Mouse (Mus musculus): ENCODE measurements around the gene Wdr17. TPM values are rescaled to one million over a fixed set of nuclear protein-coding genes. Genes with fewer than 3 reads are reported as not detected.

Wdr17 gene
- polyA plus RNA-seq, 1 experiment from 2014 or later = 4.0 TPM

- Histone ChIP-seq H3K27me3 (ENCODE audit: insufficient read depth, poor library complexity, severe bottlenecking) (no peaks in the 10 kb centered on the region), H3K4me1 (replicated peaks) (no peaks in the 10 kb centered on the region), H3K36me3 (no peaks in the 10 kb centered on the region), H3K27ac (no peak overlapping the region), H3K9me3 (no peaks in the 10 kb centered on the region), H3K4me3 (no peak overlapping the region)
- no peak for DNase-seq (ENCODE audit: low spot score)
- WGBS = 78% methylated on average over 4 of the region's 4 CpGs
Observed at GRCm38 (mm10) chr8:54864038-54864760, 22.8 kb downstream of the Wdr17 start.

GRCm38 (mm10) chr8:54836029-54836959, 50.7 kb downstream of the Wdr17 start:
- H3K36me3 ChIP-seq = no peaks in the 10 kb centered on the region
- no peaks in the 10 kb centered on the region for H3K9me3 ChIP-seq
- H3K4me1 ChIP-seq (replicated peaks) = no peaks in the 10 kb centered on the region
- no peaks in the 10 kb centered on the region for H3K27me3 ChIP-seq (ENCODE audit: insufficient read depth, poor library complexity, severe bottlenecking)
- no peak overlapping the region for H3K4me3 ChIP-seq
- 92% methylated on average over 5 of the region's 5 CpGs for WGBS
- no peak overlapping the region for H3K27ac ChIP-seq
- no peak for DNase-seq (ENCODE audit: low spot score)

DNA sequence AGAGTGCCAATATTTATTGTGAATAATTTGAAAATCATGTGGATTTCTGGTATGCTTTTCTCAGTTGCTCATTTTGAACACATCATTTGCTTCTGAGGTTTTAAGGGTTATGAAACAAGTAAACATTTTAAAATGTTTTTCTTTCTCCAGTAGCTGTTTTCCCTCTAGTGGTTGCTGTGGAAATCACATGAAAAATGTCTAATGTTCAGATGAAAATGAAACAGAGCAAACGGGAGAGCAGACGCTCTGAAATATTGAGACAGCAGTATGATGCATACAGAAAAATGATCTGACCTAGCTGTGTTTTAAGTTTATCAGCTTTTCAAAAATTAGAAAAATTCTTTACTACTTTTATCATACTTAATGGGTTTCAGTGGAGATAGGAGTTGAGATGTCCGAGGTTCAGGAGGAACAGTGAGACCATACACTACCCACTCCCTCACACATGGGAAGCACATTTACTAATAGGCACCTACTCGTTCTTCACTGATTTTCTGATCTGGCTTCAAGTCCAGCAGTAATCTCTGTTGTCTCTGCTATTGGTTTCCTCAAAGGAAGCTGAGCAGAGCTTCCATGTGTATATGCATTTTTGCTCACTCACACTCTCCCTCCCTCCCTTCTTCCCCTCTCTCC, 57.1 kb downstream of the Wdr17 start:
- DNase-seq (ENCODE audit: low spot score) = no peak
- H3K4me1 ChIP-seq (replicated peaks) = no peaks in the 10 kb centered on the region
- H3K27ac ChIP-seq = no peak overlapping the region
- H3K9me3 ChIP-seq = no peaks in the 10 kb centered on the region
- no peaks in the 10 kb centered on the region for H3K27me3 ChIP-seq (ENCODE audit: insufficient read depth, poor library complexity, severe bottlenecking)
- H3K4me3 ChIP-seq = no peak overlapping the region
- no peaks in the 10 kb centered on the region for H3K36me3 ChIP-seq
- WGBS = 75% methylated on average over 4 of the region's 4 CpGs

GRCm38 (mm10) chr8:54827974-54828373, 59.0 kb downstream of the Wdr17 start:
- no peaks in the 10 kb centered on the region for H3K9me3 ChIP-seq
- no peak overlapping the region for H3K4me3 ChIP-seq
- no peaks in the 10 kb centered on the region for H3K27me3 ChIP-seq (ENCODE audit: insufficient read depth, poor library complexity, severe bottlenecking)
- no peaks in the 10 kb centered on the region for H3K4me1 ChIP-seq (replicated peaks)
- no peak overlapping the region for H3K27ac ChIP-seq
- no peaks in the 10 kb centered on the region for H3K36me3 ChIP-seq
- 96% methylated on average over 2 of the region's 2 CpGs for WGBS
- DNase-seq (ENCODE audit: low spot score) = no peak

- Histone ChIP-seq H3K9me3 (no peaks in the 10 kb centered on the region), H3K36me3 (no peaks in the 10 kb centered on the region), H3K4me3 (no peak overlapping the region), H3K27ac (no peak overlapping the region), H3K27me3 (ENCODE audit: insufficient read depth, poor library complexity, severe bottlenecking) (no peaks in the 10 kb centered on the region), H3K4me1 (replicated peaks) (no peaks in the 10 kb centered on the region)
- WGBS = 90% methylated on average over 5 of the region's 5 CpGs
- DNase-seq (ENCODE audit: low spot score) = no peak
Observed at GRCm38 (mm10) chr8:54822956-54823355, 64.0 kb downstream of the Wdr17 start.

GRCm38 (mm10) chr8:54818651-54819050, 68.3 kb downstream of the Wdr17 start:
- Histone ChIP-seq H3K4me1 (replicated peaks) (no peaks in the 10 kb centered on the region), H3K9me3 (peaks cover 11% of the 10 kb centered on the region; the same call in 1 of the 2 replicates), H3K27ac (no peak overlapping the region), H3K36me3 (no peaks in the 10 kb centered on the region), H3K4me3 (no peak overlapping the region), H3K27me3 (ENCODE audit: insufficient read depth, poor library complexity, severe bottlenecking) (no peaks in the 10 kb centered on the region)
- no peak for DNase-seq (ENCODE audit: low spot score)

- H3K36me3 ChIP-seq = no peaks in the 10 kb centered on the region
- no peaks in the 10 kb centered on the region for H3K27me3 ChIP-seq (ENCODE audit: insufficient read depth, poor library complexity, severe bottlenecking)
- H3K4me1 ChIP-seq (replicated peaks) = no peaks in the 10 kb centered on the region
- H3K27ac ChIP-seq = no peak overlapping the region
- H3K9me3 ChIP-seq = no peaks in the 10 kb centered on the region
- DNase-seq (ENCODE audit: low spot score) = no peak
- 75% methylated on average over 6 of the region's 6 CpGs for WGBS
- H3K4me3 ChIP-seq = no peak overlapping the region
Observed at GRCm38 (mm10) chr8:54808217-54808616, 78.8 kb downstream of the Wdr17 start.

DNA sequence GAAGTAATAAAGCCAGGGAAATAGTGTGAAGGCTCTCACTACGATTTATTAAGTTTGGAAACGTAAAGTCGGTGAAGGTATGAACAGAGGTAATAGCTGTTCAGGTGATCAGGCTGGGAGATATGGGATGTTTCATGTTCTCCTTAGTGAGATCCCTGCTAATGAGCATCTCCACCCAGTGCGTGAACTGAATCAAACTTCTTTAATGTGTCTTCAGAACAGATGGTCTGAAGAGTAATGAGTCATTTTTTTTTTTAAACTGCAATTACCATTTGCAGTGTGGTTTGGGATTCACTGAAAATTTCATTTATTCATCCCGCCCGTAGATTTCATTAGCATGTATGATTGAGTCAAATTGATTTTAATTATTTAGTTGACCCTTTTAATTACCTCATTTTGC, 80.8 kb downstream of the Wdr17 start:
- Histone ChIP-seq H3K4me1 (replicated peaks) (no peaks in the 10 kb centered on the region), H3K4me3 (no peak overlapping the region), H3K27me3 (ENCODE audit: insufficient read depth, poor library complexity, severe bottlenecking) (no peaks in the 10 kb centered on the region), H3K36me3 (no peaks in the 10 kb centered on the region), H3K9me3 (no peaks in the 10 kb centered on the region), H3K27ac (no peak overlapping the region)
- WGBS = 92% methylated on average over 6 of the region's 6 CpGs
- DNase-seq (ENCODE audit: low spot score) = no peak

GRCm38 (mm10) chr8:54792699-54793061, 94.3 kb downstream of the Wdr17 start:
- WGBS = 85% methylated on average over 2 of the region's 2 CpGs
- DNase-seq (ENCODE audit: low spot score) = no peak
- no peak overlapping the region for H3K27ac ChIP-seq
- no peaks in the 10 kb centered on the region for H3K9me3 ChIP-seq
- no peaks in the 10 kb centered on the region for H3K4me1 ChIP-seq (replicated peaks)
- no peak overlapping the region for H3K4me3 ChIP-seq
- no peaks in the 10 kb centered on the region for H3K36me3 ChIP-seq
- no peaks in the 10 kb centered on the region for H3K27me3 ChIP-seq (ENCODE audit: insufficient read depth, poor library complexity, severe bottlenecking)

DNA sequence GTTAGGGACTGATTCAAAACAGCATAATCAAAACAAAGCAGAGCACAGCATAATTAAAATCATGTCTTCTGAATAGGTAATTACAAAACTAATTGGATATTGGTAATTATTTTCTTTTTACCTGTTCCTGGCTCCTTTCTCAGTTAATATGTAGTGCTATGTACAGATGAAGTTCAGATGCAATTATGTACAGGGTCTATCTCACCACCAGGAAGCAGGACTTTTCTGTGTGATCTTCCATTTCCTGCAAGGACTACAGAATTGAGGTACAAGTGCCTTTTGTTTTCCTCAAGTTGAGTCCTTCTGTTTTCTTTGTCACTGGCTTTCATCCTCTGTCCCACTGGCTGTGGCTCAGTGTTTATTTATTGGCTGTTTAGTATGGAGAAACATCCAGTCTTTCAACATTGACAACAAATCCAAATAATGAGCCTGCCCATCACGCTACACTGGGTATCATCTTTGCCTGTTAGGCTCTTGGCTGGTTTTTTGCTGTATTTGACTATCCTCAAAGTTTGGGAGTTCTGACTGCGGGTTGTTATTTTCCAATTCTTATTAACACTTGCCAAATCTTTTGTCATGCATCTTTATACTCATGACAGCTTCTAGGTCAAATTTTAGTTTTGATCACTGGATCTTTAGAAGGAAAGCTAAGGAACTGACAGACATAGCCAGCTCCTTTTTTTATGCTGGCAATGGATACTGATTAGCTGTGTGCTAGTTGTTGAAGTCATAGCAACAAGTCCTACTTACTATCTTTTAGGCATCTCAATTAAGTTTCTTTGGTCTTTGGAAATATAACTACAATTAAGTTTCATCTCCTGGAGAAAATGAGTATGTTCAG, 94.9 kb downstream of the Wdr17 start:
- H3K4me1 ChIP-seq (replicated peaks) = no peaks in the 10 kb centered on the region
- no peaks in the 10 kb centered on the region for H3K9me3 ChIP-seq
- H3K27me3 ChIP-seq (ENCODE audit: insufficient read depth, poor library complexity, severe bottlenecking) = no peaks in the 10 kb centered on the region
- WGBS = 64% methylated on average over 2 of the region's 2 CpGs
- no peak for DNase-seq (ENCODE audit: low spot score)
- no peak overlapping the region for H3K27ac ChIP-seq
- H3K36me3 ChIP-seq = no peaks in the 10 kb centered on the region
- no peak overlapping the region for H3K4me3 ChIP-seq

DNA sequence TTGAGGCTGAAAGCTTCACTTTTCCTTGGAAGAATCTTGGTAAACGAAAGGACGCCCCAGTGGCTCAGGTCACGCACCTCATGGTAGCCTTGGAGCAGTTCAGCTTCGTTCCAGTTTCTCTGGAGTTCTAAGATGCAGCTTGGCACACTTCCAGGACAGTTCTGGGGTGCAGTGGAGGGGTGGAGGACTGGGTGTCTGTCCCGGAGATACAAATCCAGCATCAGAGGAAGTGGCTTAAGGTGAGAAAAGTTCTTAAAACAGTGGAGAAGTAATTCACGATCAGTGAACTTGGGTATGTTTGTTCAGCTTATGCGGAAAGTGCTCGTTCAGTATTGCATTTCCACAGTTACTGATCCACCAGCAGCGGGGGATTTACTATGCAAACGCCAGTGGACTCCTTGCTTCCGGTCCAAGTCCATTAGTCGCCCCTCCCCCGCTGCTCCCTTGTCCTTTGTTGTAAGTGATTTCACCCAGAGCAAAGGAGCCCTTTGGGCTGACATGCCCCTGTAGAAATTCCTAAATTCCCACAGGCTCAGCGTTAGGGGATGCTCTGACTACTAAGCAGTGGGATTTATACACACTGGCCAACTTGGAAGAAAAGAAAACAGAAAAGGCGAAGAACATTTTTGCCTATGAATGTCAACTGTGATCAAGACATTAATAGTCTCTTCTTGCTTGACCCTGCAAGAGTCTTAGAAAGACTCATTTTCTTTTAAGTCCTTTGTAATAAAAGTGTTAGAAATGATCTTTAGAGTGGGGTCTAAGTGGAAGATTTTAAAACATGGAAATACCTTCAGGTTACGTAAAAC, 106.6 kb downstream of the Wdr17 start:
- Histone ChIP-seq H3K36me3 (no peaks in the 10 kb centered on the region), H3K27ac (peak overlapping the region; percentile 88), H3K4me1 (replicated peaks) (peaks cover 22% of the 10 kb centered on the region), H3K9me3 (no peaks in the 10 kb centered on the region), H3K4me3 (peak overlapping the region; percentile 62), H3K27me3 (ENCODE audit: insufficient read depth, poor library complexity, severe bottlenecking) (no peaks in the 10 kb centered on the region)
- peak; percentile 78 for DNase-seq (ENCODE audit: low spot score)
- 10% methylated on average over 16 of the region's 16 CpGs for WGBS

Measured in hindbrain, embryonic 10.5 days (tissue).